Mouse (Mus musculus): ENCODE results near the gene Impg1. TPM values are rescaled to one million over a fixed set of nuclear protein-coding genes. Genes with fewer than 3 reads are reported as not detected.

Gene Impg1
- polyA plus RNA-seq, 1 experiment from 2014 or later: not detected

DNA sequence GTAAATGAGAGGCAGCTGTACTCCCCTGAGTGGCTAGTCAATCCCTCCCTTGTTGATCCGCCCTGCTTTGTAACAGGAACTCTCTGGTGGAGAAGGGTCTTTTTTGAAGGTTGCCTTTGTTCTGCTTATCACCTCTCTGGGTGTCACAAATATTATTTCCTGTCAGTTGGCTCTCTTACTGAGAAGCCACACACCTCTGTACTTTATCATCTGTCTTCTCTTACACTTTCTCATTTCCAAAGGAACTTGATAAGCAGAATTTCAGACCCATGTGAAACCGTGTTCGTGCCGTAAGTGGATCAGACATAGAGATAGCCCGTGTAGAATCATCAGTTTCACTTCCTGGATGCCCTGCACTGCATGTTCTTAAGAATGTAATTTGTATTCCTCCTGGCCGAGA lies 147.3 kb downstream of the Impg1 start:
- H3K27ac ChIP-seq: no peak overlapping the region
- DNase-seq (ENCODE audit: low spot score) (no peak), ATAC-seq (replicated peaks; ENCODE audit: low FRiP score, low read depth) (no peak)
- 89% methylated on average over 6 of the region's 6 CpGs for WGBS
- H3K4me2 ChIP-seq (ENCODE audit: low read length): no peak overlapping the region
- no peak overlapping the region for H3K9ac ChIP-seq (ENCODE audit: low read depth, low read length)
- H3K27me3 ChIP-seq (ENCODE audit: insufficient read depth, low read length): no peaks in the 10 kb centered on the region
- H3K36me3 ChIP-seq (ENCODE audit: insufficient read depth, low read length): no peaks in the 10 kb centered on the region
- H3K4me3 ChIP-seq (replicated peaks; ENCODE audit: low read depth, low read length): no peak overlapping the region
- no peak for TF ChIP-seq CTCF (IDR thresholded peaks at IDR 0.05; ENCODE audit: low read depth)
- no peaks in the 10 kb centered on the region for H3K4me1 ChIP-seq (replicated peaks; ENCODE audit: insufficient read depth, low read length)
- H3K9me3 ChIP-seq (replicated peaks; ENCODE audit: low read length): no peaks in the 10 kb centered on the region

- TF ChIP-seq CTCF (IDR thresholded peaks at IDR 0.05; ENCODE audit: low read depth): no peak
- Histone ChIP-seq H3K4me2 (ENCODE audit: low read length) (no peak overlapping the region), H3K36me3 (ENCODE audit: insufficient read depth, low read length) (no peaks in the 10 kb centered on the region), H3K4me1 (replicated peaks; ENCODE audit: insufficient read depth, low read length) (no peaks in the 10 kb centered on the region), H3K27me3 (ENCODE audit: insufficient read depth, low read length) (no peaks in the 10 kb centered on the region), H3K9me3 (replicated peaks; ENCODE audit: low read length) (no peaks in the 10 kb centered on the region), H3K27ac (no peak overlapping the region), H3K9ac (ENCODE audit: low read depth, low read length) (no peak overlapping the region), H3K4me3 (replicated peaks; ENCODE audit: low read depth, low read length) (no peak overlapping the region)
- 93% methylated on average over 6 of the region's 6 CpGs for WGBS
- DNase-seq (ENCODE audit: low spot score): no peak
- ATAC-seq (replicated peaks; ENCODE audit: low FRiP score, low read depth): no peak
These were observed 149.4 kb downstream of the Impg1 start for GRCm38 (mm10) chr9:80315922-80316321.

GRCm38 (mm10) chr9:80313610-80314009 lies 151.7 kb downstream of the Impg1 start:
- TF ChIP-seq CTCF (IDR thresholded peaks at IDR 0.05; ENCODE audit: low read depth): no peak
- no peak overlapping the region for H3K4me3 ChIP-seq (replicated peaks; ENCODE audit: low read depth, low read length)
- no peaks in the 10 kb centered on the region for H3K9me3 ChIP-seq (replicated peaks; ENCODE audit: low read length)

DNA sequence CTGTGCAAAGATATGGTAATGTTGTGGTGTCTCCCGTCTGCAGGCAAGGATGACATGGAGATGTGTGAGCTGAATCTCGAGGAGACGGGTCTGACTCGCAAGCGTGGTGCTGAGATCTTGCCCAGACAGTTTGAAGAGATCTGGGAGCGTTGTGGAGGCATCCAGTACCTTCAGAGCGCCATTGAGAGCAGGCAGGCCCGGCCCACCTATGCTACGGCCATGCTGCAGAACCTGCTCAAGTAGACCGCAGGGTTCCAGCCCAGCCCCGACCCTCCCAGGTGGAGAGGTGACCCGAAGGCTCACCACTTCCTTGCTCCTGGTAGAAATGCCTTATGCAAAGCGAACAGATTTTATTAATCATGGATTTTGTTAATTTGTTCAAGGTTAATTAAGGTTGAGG lies 157.7 kb downstream of the Impg1 start:
- DNase-seq (ENCODE audit: low spot score): no peak
- TF ChIP-seq CTCF (IDR thresholded peaks at IDR 0.05; ENCODE audit: low read depth): no peak
- no peaks in the 10 kb centered on the region for H3K4me1 ChIP-seq (replicated peaks; ENCODE audit: insufficient read depth, low read length)
- ATAC-seq (replicated peaks; ENCODE audit: low FRiP score, low read depth): no peak
- no peak overlapping the region for H3K9ac ChIP-seq (ENCODE audit: low read depth, low read length)
- 90% methylated on average over 13 of the region's 13 CpGs for WGBS
- peaks cover 29% of the 10 kb centered on the region; the same call in 1 of the 2 replicates for H3K36me3 ChIP-seq (ENCODE audit: insufficient read depth, low read length)
- no peak overlapping the region for H3K4me2 ChIP-seq (ENCODE audit: low read length)
- no peak overlapping the region for H3K4me3 ChIP-seq (replicated peaks; ENCODE audit: low read depth, low read length)
- H3K27ac ChIP-seq: no peak overlapping the region
- no peaks in the 10 kb centered on the region for H3K27me3 ChIP-seq (ENCODE audit: insufficient read depth, low read length)
- H3K9me3 ChIP-seq (replicated peaks; ENCODE audit: low read length): no peaks in the 10 kb centered on the region

More at GRCm38 (mm10) chr9:80313610-80314009, 151.7 kb downstream of the Impg1 start:
- no peak overlapping the region for H3K4me2 ChIP-seq (ENCODE audit: low read length)
- H3K4me1 ChIP-seq (replicated peaks; ENCODE audit: insufficient read depth, low read length): no peaks in the 10 kb centered on the region
- 0 out of 2 replicates have a peak, but pooled peaks cover 5% of the 10 kb centered on the region for H3K36me3 ChIP-seq (ENCODE audit: insufficient read depth, low read length)
- H3K27ac ChIP-seq: no peak overlapping the region
- 62% methylated on average over 5 of the region's 5 CpGs for WGBS
- H3K27me3 ChIP-seq (ENCODE audit: insufficient read depth, low read length): no peaks in the 10 kb centered on the region
- no peak for DNase-seq (ENCODE audit: low spot score)
- H3K9ac ChIP-seq (ENCODE audit: low read depth, low read length): no peak overlapping the region
- no peak for ATAC-seq (replicated peaks; ENCODE audit: low FRiP score, low read depth)

DNA sequence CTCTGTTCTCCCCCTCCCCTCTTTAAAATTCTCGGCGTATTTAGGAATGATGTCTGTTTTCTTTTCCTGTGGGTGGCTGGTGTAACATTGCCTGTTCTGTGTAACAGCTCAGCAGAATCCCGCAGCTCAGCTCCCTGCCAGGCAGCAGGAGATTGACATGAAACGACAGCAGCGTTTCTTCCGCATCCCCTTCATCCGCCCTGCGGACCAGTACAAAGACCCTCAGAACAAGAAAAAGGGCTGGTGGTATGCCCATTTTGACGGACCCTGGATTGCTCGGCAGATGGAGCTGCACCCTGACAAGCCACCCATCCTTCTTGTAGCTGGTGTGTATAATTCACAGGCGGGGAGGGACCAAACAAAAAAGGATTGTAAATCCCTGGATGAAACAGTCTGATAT lies 158.4 kb downstream of the Impg1 start:
- Histone ChIP-seq H3K27ac (no peak overlapping the region), H3K36me3 (ENCODE audit: insufficient read depth, low read length) (peaks cover 31% of the 10 kb centered on the region; the same call in 1 of the 2 replicates), H3K4me3 (replicated peaks; ENCODE audit: low read depth, low read length) (no peak overlapping the region), H3K4me1 (replicated peaks; ENCODE audit: insufficient read depth, low read length) (no peaks in the 10 kb centered on the region), H3K9ac (ENCODE audit: low read depth, low read length) (no peak overlapping the region), H3K4me2 (ENCODE audit: low read length) (no peak overlapping the region), H3K9me3 (replicated peaks; ENCODE audit: low read length) (no peaks in the 10 kb centered on the region), H3K27me3 (ENCODE audit: insufficient read depth, low read length) (no peaks in the 10 kb centered on the region)
- ATAC-seq (replicated peaks; ENCODE audit: low FRiP score, low read depth) (no peak), DNase-seq (ENCODE audit: low spot score) (no peak)
- WGBS: 60% methylated on average over 11 of the region's 11 CpGs
- no peak for TF ChIP-seq CTCF (IDR thresholded peaks at IDR 0.05; ENCODE audit: low read depth)

- Histone ChIP-seq H3K4me1 (replicated peaks; ENCODE audit: insufficient read depth, low read length) (no peaks in the 10 kb centered on the region), H3K4me2 (ENCODE audit: low read length) (no peak overlapping the region), H3K27ac (no peak overlapping the region), H3K4me3 (replicated peaks; ENCODE audit: low read depth, low read length) (no peak overlapping the region), H3K9me3 (replicated peaks; ENCODE audit: low read length) (no peaks in the 10 kb centered on the region), H3K36me3 (ENCODE audit: insufficient read depth, low read length) (peaks cover 35% of the 10 kb centered on the region; the same call in 1 of the 2 replicates), H3K27me3 (ENCODE audit: insufficient read depth, low read length) (no peaks in the 10 kb centered on the region), H3K9ac (ENCODE audit: low read depth, low read length) (no peak overlapping the region)
- 93% methylated on average over 4 of the region's 4 CpGs for WGBS
- ATAC-seq (replicated peaks; ENCODE audit: low FRiP score, low read depth): no peak
- no peak for TF ChIP-seq CTCF (IDR thresholded peaks at IDR 0.05; ENCODE audit: low read depth)
- DNase-seq (ENCODE audit: low spot score): no peak
These were observed 158.9 kb downstream of the Impg1 start for GRCm38 (mm10) chr9:80306390-80306789.

DNA sequence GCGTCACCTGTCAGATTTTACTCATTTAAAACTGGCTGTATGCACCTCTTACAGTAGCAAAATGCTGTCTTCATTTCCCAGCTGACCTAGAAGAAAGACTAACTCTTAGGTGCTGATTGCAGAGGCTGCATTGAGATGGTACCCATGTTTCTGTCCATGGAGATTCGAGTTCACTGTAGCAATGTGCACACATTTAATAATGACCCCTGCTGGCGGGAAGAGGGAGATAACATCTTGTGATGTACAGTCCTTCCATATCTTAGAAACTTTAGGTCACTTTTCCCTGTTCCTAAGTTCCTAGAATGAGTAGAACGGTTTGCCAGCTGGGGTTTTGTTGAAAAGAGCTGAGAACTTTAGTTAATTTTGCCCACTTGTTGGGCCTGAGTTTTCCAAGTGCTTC lies 161.8 kb downstream of the Impg1 start:
- no peaks in the 10 kb centered on the region for H3K27me3 ChIP-seq (ENCODE audit: insufficient read depth, low read length)
- ATAC-seq (replicated peaks; ENCODE audit: low FRiP score, low read depth) (no peak), DNase-seq (ENCODE audit: low spot score) (peak; percentile 38)
- no peak overlapping the region for H3K27ac ChIP-seq
- no peaks in the 10 kb centered on the region for H3K4me1 ChIP-seq (replicated peaks; ENCODE audit: insufficient read depth, low read length)
- WGBS: 77% methylated on average over 4 of the region's 4 CpGs
- no peak overlapping the region for H3K4me2 ChIP-seq (ENCODE audit: low read length)
- no peak overlapping the region for H3K9ac ChIP-seq (ENCODE audit: low read depth, low read length)
- H3K4me3 ChIP-seq (replicated peaks; ENCODE audit: low read depth, low read length): no peak overlapping the region
- peaks cover 41% of the 10 kb centered on the region; the same call in 1 of the 2 replicates for H3K36me3 ChIP-seq (ENCODE audit: insufficient read depth, low read length)
- no peaks in the 10 kb centered on the region for H3K9me3 ChIP-seq (replicated peaks; ENCODE audit: low read length)
- TF ChIP-seq CTCF (IDR thresholded peaks at IDR 0.05; ENCODE audit: low read depth): peak; percentile 59
